Mouse (Mus musculus) gastrocnemius, postnatal 25 days (tissue): ENCODE data around the gene Topors. TPM values are rescaled to one million over a fixed set of nuclear protein-coding genes. Genes with fewer than 3 reads are reported as not detected.
"Not testable (repeated sequence)": the region's sequence is repeated elsewhere in the genome, so short reads cannot be mapped to it uniquely, and the experiment has no call there.

ENCODE experiments used
- DNase-seq: peaks from one replicate; pipeline ENCODE4 v3.0.0; 2022
- long read RNA-seq, 2 experiments: library from polyadenylated mRNA; stranded (forward); transcript quantifications; one replicate each; pipeline ENCODE4 v2.0.0; 2021
- total RNA-seq, 2 experiments: library from RNA; stranded (reverse); gene quantifications; 1 replicate in 1 of 2; 2 replicates in 1 of 2; pipeline ENCODE4 v1.2.3; 2021

The Topors gene
- 1 to 10 TPM; 7.0 to 7.4 TPM for total RNA-seq
- long read RNA-seq, experiment 1, partial matches to known transcripts: 0 of 4 reads
- long read RNA-seq, experiment 1, other reads (novel, unspliced or antisense): 0 of 4 reads
- long read RNA-seq, experiment 2, transcript Topors-201 (3 exons, 3,856 nt): major isoform, 9 of 10 reads
- long read RNA-seq, experiment 2, partial matches to known transcripts: 0 of 10 reads
- long read RNA-seq, experiment 2, other reads (novel, unspliced or antisense): 1 of 10 reads

DNA sequence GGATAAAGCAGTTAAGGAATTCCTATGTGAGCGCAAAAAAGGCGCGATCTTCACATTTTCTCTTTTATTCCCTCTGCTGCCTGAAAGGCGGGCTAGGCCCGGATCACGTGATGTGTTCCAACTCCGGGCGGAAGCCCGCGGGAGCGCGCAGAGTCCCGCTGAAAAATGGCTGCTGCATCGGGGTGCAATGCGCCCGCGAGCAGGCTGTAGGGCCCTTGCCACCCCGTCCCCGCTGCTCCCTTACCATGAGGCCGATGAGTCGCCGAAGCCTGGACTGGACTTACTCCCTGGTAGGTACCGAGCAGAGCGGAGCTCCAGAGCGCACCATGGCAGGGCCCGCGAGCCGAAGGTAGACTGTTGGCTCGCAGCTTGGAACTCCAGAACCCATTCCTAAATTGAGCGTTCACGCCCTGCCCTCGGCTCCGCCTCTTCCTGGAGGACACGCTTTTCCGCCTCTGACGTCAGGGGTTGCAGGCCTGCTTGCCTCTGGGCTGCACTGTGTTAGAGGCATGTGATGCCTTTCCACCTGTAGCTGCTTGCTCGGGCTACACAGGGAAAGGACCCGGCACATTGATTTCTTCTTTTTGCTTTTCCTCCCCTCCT, at the start of gene Topors, which contains the start of gene Smim27:
Gene Topors (minus strand): TSS at position 421 of the 603 bp plus-strand sequence.
Gene Smim27 (plus strand): TSS at position 150 of the 603 bp plus-strand sequence.
- DNase-seq: peak; percentile 95

DNA sequence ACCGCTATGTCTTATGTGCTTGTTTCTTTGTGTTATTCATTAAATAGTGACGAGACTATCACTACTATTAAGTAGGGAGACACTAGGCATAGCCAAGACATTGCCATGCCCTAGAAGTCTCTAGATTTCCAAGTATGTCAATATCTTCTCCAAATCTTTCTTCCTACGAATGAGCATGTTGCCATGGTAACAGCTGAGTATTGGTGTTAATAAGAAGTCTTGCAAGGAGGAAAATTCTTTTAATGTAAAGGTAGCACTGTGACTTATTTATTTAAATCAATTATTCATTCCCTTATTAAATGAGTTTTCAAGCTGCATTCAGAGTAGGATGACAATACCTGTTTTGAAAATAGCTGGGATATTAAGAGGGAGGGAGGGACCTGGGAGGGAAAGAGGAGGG, 47.8 kb upstream of the Topors start:
- DNase-seq: no peak

DNA sequence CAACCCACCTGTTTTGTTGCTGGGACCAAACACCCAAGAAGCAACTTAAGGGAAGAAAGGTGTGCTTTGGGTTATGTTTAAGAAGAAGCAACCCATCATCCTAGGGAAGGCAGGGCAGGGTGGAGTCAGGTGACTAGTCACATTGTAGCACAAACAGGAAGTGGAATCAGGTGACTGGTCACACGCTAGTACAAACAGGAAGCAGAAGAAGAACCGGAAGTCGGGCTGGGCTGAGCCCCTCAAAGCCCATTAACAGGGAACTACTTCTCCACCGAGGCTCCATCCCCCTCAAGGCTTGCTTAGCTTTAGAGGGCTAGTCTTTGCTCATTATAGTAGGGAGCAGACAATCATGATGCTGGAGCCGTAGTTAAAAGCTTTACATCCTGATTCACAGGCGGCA, 43.4 kb upstream of the Topors start:
- DNase-seq: no peak

DNA sequence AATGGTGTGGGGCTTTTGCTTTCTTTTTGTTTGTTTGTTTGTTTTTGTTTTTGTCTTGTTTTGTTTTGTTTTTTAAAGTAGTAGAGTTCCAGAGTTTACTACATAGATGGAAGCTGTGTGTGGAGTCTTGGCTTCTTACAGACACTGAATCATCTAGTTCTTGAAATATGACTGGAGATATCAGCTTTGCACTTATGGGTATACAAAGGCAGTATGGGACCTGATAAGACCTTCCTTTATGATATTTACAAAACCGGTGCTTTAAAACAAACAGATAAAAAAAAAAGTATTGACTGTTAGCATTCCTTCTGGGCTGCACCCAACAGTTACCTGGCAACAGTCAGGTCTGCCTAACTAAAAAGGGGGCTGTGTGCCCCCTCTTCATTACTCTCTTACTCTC, 42.6 kb upstream of the Topors start:
- no peak for DNase-seq

DNA sequence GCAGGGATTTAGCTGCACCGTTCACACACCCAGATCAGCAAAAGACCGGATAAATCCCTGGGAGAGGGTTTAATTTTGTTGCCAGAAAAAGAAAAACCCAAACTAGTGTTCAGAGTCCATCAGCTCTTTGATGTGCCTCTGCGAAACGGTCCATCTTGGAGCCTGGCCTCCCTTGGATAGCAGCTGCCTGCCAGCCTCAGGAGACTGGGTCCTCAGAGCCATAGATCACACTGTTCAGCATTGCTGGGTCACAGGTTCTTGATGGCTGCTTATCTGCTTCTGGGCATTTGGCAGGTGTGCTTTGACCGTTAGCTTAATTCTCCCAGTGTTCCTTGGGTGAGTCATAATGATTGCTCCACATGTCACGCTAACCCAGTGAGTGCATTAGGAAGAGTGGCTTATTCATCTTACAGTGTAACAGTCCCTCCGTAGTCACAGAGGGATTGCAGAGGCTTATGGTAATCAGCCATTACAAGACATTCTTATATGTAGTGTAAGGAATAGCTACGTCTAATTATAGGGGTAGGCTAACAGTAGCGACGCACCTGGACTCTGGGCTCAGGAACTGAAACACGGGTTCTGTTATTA, 41.2 kb upstream of the Topors start:
- DNase-seq: no peak

DNA sequence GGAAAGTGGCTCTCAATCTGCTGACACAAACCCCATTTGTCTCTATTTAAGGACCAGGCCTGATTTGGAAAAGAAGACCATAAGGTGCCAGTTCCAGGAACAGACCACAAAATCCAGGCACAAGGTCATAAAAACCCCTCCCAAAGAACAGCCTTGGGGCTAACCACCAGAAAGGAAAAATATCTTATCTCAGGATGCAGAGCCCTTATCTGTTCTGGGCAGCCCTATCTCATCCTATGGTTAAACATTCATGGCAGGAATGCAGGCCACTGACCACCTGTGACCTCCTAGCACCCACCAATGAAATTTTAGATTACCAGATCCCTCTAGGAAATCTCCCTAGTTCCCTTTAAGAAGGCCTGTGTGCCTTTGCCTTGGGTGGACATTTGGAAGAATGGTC, 40.0 kb upstream of the Topors start:
- no peak for DNase-seq

DNA sequence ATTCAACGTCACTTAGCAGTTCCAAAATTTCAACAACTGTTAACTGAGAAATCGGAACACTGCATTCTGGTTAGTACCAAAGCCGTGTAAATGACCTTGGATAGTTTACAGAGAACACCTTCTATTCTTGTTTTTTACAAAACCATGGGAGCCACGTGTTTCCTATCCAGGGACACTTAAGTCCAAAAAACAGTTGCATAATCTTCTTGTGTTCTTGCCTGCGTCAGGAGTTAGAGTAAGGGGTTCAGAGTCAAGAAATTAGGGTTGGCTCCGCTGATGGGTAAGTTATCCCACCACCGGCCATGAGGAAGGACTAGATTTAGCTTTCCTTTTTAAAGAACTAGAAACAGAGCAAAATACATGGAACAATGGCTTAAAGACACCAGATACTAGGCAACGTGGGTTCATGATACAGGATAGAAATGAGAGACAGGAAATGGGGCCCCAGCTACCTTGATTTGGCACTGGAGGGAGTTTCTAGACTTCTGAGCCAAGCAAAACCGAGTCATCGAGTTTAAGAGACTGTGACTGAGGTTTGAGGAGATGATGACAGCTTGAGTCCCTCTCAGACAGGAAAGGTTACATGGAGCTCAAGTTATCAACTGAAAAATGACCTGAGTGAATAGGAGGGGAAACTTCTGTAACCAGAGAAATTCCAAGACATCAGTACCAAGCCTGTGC, 32.9 kb upstream of the Topors start:
- no peak for DNase-seq

DNA sequence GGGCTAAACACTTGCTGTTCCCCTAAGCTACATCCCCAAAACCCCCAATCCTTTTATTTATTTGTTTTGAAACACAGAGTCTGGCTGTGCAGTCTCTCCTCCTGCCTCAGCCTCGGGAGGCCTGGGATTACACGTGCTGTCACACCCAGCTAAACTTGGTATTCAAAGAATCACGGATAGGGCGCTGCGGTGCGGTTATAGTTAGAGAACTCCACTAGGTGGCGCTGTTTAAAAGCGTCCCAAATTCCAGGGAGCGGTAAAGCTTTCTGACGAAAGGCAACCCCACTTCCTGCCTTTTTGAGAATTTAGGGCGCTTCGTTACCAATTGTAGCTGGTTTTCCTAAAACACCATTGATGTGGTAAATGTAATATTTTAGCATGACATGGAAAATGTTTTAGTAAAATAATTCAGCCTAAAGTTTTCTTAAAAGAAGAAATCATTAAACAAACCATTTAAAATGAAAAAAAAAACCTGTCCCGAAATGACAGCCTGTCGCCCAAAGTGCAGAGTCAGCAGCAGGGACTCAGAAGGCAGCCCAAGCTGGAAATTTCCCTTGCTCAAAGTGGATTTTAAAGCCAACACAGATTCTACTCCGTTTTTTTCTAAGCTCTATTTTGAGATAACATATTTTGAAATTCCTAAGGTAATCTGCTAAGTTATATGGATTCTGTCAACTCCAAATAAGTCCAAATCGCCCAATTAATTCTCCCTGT, 31.6 kb upstream of the Topors start:
- peak; percentile 13 for DNase-seq

DNA sequence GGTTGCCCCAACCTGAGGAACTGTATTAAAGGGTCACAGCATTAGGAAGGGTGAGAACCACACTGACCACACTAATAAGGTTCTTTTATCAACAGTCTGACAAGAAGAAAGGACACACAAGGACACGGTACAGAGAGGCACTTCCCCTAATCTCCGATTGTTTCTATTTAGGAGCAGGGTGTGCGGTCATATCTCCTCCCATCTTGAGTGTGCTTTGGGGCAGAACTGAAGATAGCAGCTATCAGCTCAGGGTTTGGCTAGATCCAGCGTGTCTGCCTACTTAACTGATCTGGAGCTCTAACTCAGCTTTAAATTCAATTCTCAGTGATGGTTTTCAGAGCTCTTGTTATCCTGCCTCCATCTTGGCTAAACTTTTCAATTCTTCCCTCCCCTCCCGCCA, 29.5 kb upstream of the Topors start:
- DNase-seq: no peak

DNA sequence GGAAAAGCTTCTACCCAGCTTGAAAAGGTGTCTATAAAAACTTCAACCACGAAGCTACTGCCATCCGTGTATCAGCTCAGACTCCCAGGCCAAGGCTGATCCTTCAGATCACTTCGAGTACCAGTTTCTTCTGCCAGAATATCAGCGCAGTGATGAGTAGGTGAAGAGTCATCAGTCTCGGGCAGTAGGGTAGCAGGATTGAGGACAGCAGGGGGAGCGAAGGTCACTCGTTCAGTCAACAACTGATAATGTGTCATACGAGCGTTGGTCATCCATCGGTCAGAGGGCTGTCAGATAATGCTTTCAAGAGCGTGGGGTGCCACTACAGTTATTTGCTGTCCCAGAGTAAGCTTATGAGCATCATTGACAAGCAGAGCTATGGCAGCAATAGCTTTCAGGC, 21.9 kb upstream of the Topors start:
- not testable (repeated sequence) for DNase-seq

DNA sequence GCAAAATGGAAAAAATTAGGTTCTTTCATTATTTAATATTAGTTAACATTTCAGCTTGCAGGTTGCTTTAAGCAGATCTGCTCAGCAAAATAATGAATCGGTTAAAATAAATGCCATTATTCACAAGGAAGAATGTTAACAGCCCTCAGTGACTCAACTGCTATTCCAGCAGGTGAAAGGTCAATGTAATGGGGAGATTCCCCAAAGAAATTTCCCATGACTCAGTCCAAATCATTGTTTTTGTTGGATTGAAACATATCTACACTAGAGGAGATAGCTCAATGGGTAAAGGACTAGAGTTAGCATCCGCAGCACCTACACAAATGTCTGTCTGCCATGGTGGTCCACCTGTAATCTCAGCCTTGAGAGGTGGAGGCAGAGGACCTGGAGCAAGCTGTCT, 19.4 kb upstream of the Topors start:
- no peak for DNase-seq

DNA sequence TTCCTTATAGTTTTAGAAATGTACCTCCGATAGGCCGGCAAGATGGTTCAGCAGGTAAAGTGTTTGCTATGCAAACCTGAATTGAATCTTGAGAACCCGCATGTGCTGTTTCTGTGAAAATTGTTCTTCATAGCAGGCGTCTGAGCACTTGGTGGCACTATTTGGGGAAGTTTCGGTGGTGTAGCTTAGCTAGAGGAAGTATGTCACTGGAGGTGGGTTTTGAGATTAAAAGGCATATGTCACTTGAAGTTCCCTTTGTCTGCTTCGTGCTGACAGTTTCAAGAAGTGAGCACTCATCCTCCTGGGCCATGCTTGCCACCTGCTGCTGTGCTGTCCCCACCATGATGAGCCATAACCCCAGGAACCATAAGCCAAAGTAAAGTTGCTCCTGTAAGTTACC, 17.8 kb upstream of the Topors start:
- no peak for DNase-seq

DNA sequence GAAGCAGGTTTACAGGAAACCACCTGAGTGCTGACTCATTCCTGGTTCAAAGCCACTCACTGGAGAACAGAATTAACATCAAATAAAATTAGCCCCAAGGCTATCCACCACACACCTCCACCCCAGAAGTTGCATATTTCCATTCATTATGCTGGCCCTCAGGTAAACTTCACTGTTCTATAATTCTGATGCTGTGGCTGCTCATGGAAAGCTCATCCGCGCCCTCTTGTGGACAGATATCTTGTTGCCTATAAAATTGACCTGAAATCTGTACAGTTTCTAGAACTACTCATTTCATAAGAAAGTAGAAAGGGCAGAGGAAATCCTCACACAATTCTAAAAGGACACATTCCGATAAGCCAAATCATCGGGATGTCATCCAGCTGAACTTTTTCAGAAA, 15.9 kb upstream of the Topors start:
- DNase-seq: no peak

DNA sequence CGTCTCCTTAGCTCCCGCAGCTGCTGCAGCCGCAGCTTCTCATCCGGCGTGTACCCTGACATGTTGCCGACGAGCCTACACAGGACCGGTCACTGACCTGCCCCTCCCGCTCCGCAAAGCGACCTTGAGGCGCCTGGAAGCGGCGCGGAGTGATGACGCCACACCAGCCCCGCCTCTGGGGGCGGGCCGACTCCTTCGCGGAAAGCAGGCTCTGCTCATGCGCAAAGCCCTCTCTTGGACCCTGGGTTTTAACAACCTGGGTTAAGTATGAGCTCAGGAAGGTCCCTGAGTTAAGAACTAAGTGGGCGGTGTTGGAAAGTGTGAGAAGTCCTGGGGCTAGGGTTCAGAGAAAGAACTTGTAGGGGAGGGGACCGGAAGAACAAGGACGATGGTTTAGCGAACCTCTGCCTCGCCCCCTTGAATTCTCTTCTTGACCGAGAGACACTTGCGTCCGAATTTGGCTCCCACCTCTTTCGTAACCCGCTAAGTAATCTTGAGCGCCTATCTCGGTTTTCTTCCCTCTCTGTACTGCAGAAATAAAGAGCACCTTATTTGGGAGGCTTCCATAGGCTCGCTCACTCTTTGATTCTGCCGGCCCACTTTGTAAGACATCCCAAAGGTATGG, 9.7 kb upstream of the Topors start, which contains the start of gene Ndufb6:
Gene Ndufb6 (minus strand): TSS at position 146 of the 625 bp plus-strand sequence.
- DNase-seq: peak; percentile 94

DNA sequence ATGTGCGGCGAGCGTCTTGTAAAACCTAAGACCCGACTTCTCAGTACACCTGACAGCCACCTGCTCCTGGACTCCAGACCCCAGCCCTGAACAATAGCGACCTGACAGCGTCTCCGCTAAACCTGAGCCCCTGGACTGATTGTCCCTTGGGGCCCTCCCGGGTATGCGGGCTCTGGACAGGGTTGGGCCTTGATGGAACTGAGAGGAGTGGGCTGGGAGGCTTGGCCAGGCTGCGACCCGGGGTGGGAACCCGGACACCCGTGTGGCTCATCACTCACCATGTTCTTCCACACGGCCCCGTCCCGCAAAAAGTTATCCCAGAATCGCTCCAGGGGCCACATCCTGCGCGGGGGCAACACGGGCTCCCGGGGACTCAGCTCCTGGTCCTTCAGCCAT, 9.2 kb upstream of the Topors start:
- peak; percentile 7 for DNase-seq

DNA sequence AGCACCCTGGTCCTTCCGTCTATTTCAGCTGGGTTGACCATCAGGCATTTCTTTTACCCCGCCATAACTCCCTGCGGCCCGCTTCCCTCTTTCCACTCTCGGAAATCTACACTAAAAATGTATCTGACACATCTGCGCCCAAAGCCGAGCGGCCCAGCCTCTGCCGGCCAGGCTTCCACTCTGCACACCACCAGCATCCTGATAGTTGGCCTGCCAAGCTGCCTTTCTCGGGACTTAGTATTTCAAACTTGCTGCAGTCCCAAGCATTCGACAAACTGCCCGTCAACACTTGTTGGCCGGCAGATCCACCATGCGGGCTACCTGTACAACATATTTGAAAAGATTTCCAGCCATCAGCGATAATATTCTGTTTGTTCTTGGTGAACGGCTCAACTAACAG, 815 bp downstream of the Topors start:
- DNase-seq: no peak

DNA sequence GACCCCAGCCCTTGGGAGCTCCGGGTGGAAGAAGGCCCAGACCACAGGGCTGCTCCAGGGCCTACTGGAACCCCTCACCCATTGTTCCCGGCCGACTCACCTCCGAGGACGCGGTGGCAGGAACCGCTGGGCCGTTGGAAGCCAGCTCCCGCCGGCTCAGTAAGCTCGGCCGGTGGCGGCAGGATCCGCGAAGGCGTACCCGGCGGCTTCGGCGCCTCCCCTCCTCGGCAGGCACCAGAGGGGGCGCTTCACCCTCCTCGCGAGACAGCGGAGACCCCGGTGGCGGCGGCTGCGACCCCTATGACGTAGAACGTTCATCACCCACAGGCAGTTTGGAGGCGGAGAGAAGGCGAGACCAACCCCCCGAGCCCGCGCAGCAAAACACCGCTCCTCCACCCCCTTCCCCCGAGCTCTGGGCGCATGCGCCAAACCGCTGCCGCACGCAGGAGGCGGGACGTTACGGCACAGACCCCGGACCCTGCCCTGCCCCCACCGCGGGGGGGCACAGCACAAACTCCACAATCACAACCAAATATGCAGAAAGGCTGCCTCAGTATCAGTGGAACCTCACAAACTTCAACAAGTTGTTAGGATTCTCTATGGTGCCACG, 1.3 kb downstream of the Topors start:
- peak; percentile 89 for DNase-seq

DNA sequence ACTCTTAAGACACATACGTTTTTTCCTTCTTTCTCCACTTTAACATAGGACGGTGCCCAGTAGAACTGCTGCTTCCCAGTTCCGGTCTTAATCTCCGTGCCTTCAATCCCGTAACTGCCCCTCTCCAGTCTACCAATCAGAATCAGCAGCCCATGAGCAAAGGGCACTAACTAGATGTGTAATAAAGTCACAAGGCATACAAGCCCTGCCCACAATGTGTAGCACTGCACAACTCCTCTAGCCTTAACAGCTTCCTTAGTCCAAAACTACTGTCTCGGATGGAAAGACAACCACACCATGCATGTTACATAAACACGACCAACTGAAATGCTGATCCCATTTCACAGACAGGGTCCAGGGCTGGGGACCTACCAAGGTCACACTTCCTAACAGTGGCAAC, 2.0 kb downstream of the Topors start:
- DNase-seq: no peak

DNA sequence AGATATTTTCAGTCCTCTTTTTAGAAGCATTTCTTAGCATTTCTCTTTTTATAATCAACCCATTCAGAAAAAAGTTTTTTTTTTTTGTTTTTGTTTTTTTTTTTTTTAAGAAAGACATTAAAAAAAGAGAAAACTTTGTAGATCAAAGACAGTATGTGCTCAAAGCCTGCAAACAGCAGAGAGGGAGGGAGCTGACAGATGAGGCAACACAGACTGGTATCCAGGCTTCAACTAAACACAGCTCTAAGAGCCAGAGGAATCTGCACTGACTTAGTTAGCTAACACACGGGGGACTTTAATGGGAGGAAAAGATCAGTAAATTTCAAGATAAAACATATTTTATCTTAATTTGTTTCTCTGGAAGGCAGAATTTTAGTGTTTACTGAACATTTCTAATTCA, 5.3 kb downstream of the Topors start:
- no peak for DNase-seq

DNA sequence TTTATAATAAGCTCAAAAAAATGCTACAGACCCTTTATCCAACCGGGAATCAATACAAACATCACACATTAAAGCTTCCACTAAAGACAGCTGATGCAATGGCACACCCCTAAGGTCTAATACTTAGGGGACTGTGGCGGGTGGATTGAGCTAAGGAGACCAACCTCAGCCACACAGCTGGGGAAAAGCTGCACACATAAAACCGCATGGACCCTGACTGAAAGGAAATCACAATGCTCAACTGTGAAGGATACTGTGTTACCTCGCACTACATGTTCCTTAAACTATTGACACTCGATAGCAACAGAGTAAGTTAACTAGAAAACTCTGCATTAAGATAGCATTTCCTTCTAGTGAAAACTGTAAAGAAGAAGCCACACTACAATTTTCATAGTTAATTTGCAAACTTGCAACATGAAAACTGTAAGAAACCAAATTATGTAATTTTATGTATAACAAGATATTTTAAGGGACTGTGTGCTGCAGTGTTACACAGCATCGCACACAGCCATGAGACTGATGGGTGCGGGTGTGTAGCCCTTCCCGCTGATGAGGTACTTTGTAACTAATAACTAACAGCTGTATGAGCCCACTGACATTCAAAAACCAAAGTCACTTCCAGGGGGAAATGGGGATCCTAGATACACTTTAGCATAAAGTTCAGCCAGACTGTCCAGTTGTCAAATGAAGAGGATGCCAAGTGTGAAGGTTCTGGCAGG, 15.1 kb downstream of the Topors start:
- no peak for DNase-seq

DNA sequence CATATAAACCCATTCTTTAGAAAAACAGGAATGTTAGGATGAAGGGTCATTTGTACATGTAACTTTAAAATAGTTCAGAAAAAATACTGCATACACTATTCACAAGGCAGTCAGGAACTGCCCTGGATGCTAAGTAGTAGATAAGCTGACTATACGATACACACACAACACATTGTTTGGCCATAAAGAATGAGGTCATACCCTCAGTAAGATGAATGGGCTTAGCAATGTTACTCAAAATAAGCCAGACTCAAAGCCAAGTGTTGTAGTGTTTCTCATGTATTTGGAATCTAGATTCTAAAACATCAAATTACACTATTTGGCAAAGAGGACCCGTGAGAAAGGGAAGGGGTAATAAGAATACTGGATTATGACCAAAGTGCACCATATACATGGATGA, 15.9 kb downstream of the Topors start:
- DNase-seq: no peak
